In the genomic region with DNA sequence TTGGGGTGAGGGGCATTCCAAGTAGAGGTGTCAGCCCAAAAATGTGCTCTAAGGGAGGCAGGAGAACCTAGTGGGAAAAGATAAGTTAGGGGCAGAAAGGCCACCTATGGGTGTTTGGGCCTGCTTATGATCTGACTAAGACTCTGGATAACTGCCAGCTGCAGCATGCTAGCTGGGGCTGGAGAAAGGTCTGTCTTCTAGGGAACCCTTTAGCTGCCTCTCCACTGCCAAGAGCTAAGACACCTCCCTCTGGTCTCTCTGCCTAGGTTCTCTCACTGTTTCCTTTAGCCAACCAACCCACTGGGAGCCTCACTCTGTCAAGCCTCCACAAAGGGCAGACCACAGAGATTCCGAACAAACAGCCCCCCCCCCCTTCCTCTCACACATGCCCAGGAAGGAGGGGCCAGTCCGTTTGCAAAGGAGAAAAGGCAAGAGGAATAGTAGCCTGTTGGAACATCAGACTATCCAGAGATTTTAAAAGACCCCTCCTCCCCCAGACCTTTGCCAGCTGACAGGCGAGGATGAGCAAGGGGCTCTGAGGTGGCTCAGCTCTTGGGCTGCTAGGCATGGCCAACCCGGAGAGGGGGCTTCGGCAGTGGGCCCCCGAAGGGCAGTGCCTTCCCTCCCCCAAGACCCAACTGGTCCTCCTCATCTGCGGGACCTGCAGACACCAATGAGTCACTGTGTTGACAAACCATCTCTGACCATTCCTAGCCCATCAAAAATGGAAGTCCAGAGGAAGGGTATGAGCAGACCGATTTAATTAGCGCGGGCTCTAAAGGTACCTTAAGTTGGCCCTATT, we compare ENCODE assay signal across 8 mouse cellular contexts. TPM values are rescaled to one million over a fixed set of nuclear protein-coding genes. Genes with fewer than 3 reads are reported as not detected.
DNase-seq lines count a peak whose midpoint lies in the region; ATAC-seq and TF ChIP-seq lines count a peak whose summit lies in the region.

No protein-coding gene starts in this region.

- H3K27ac ChIP-seq in brown adipose tissue, adult 24 weeks (replicated peaks; ENCODE audit: low read depth, low read length) = peak overlapping the region; percentile 20
- peak overlapping the region; percentile 98 for H3K27ac ChIP-seq in forebrain, embryonic 14.5 days (ENCODE audit: low read depth, low read length)
- H3K27ac ChIP-seq in hindbrain, embryonic 10.5 days = peak overlapping the region; percentile 100
- peak overlapping the region; percentile 99 for H3K27ac ChIP-seq in limb, embryonic 13.5 days
- H3K27ac ChIP-seq in midbrain, embryonic 14.5 days (replicated peaks; ENCODE audit: low read depth, low read length) = peak overlapping the region; percentile 99

- no peak for TF ChIP-seq CTCF in G1E (IDR thresholded peaks at IDR 0.05; ENCODE audit: low read depth, low read length)

- peak overlapping the region; percentile 71; the same call in 1 of the 2 replicates for H3K4me3 ChIP-seq in G1E (ENCODE audit: low read depth, low read length)
- H3K4me3 ChIP-seq in brown adipose tissue, adult 24 weeks (ENCODE audit: insufficient read depth, low read depth, low read length) = no peak overlapping the region; the same call in 1 of the 2 replicates
- H3K4me3 ChIP-seq in forebrain, embryonic 14.5 days (ENCODE audit: low read depth, low read length) = peak overlapping the region; percentile 100
- H3K4me3 ChIP-seq in hindbrain, embryonic 10.5 days = peak overlapping the region; percentile 100
- H3K4me3 ChIP-seq in limb, embryonic 13.5 days = peak overlapping the region; percentile 95
- H3K4me3 ChIP-seq in midbrain, embryonic 14.5 days (replicated peaks; ENCODE audit: low read depth, low read length) = 0 out of 2 replicates have a peak overlapping the region, but pooled peaks have one; percentile 100

- peaks cover 62% of the 10 kb centered on the region for H3K4me1 ChIP-seq in G1E (ENCODE audit: insufficient read depth, low read depth, low read length)
- peaks cover 17% of the 10 kb centered on the region for H3K4me1 ChIP-seq in brown adipose tissue, adult 24 weeks (ENCODE audit: control insufficient read depth, insufficient read depth, insufficient read length, low read length)
- H3K4me1 ChIP-seq in forebrain, embryonic 14.5 days (ENCODE audit: control insufficient read depth, insufficient read depth, low read length) = peaks cover 26% of the 10 kb centered on the region
- peaks cover 68% of the 10 kb centered on the region for H3K4me1 ChIP-seq in hindbrain, embryonic 10.5 days (replicated peaks)
- H3K4me1 ChIP-seq in limb, embryonic 13.5 days = peaks cover 54% of the 10 kb centered on the region
- peaks cover 36% of the 10 kb centered on the region for H3K4me1 ChIP-seq in midbrain, embryonic 14.5 days (ENCODE audit: control insufficient read depth, insufficient read depth, low read length)

- 5% methylated on average over 10 of the region's 10 CpGs for WGBS in forebrain, embryonic 14.5 days
- WGBS in hindbrain, embryonic 10.5 days = 4% methylated on average over 10 of the region's 10 CpGs
- WGBS in limb, embryonic 13.5 days = 3% methylated on average over 10 of the region's 10 CpGs
- WGBS in midbrain, embryonic 14.5 days = 4% methylated on average over 10 of the region's 10 CpGs

- peak overlapping the region; percentile 54 for H3K9ac ChIP-seq in forebrain, embryonic 14.5 days (ENCODE audit: low read length)
- peak overlapping the region; percentile 48; the same call in 1 of the 2 replicates for H3K9ac ChIP-seq in limb, embryonic 13.5 days
- peak overlapping the region; percentile 45; the same call in 1 of the 2 replicates for H3K9ac ChIP-seq in midbrain, embryonic 14.5 days (replicated peaks; ENCODE audit: low read length)

- H3K4me2 ChIP-seq in forebrain, embryonic 14.5 days (ENCODE audit: low read length) = peak overlapping the region; percentile 85
- peak overlapping the region; percentile 95 for H3K4me2 ChIP-seq in limb, embryonic 13.5 days (replicated peaks)
- H3K4me2 ChIP-seq in midbrain, embryonic 14.5 days (ENCODE audit: low read length) = peak overlapping the region; percentile 96

- peak; percentile 75 for DNase-seq in G1E (ENCODE audit: low spot score)
- DNase-seq in forebrain, embryonic 14.5 days (ENCODE audit: low spot score) = peak; percentile 66
- peak; percentile 69 for DNase-seq in hindbrain, embryonic 10.5 days (ENCODE audit: low spot score)
- DNase-seq in midbrain, embryonic 14.5 days = peak; percentile 69
- DNase-seq in testis, postnatal 10 days (ENCODE audit: low spot score) = peak; percentile 68
- no peak for DNase-seq in right cerebral cortex, postnatal 25 days

- no peaks in the 10 kb centered on the region for H3K27me3 ChIP-seq in G1E (ENCODE audit: insufficient read depth, low read length)
- H3K27me3 ChIP-seq in forebrain, embryonic 14.5 days (replicated peaks; ENCODE audit: control insufficient read depth, insufficient read depth, low read length) = no peaks in the 10 kb centered on the region
- no peaks in the 10 kb centered on the region for H3K27me3 ChIP-seq in hindbrain, embryonic 10.5 days (ENCODE audit: insufficient read depth, poor library complexity, severe bottlenecking)
- no peaks in the 10 kb centered on the region for H3K27me3 ChIP-seq in limb, embryonic 13.5 days
- H3K27me3 ChIP-seq in midbrain, embryonic 14.5 days (ENCODE audit: control insufficient read depth, insufficient read depth, low read length) = no peaks in the 10 kb centered on the region

- H3K9me3 ChIP-seq in G1E (replicated peaks) = no peaks in the 10 kb centered on the region
- H3K9me3 ChIP-seq in forebrain, embryonic 14.5 days (replicated peaks; ENCODE audit: control insufficient read depth, low read length) = no peaks in the 10 kb centered on the region
- no peaks in the 10 kb centered on the region for H3K9me3 ChIP-seq in hindbrain, embryonic 10.5 days
- no peaks in the 10 kb centered on the region for H3K9me3 ChIP-seq in limb, embryonic 13.5 days
- H3K9me3 ChIP-seq in midbrain, embryonic 14.5 days (ENCODE audit: control insufficient read depth, low read length) = no peaks in the 10 kb centered on the region

- peaks cover 19% of the 10 kb centered on the region for H3K36me3 ChIP-seq in G1E (replicated peaks)
- peaks cover 8% of the 10 kb centered on the region for H3K36me3 ChIP-seq in forebrain, embryonic 14.5 days (ENCODE audit: control insufficient read depth, insufficient read depth, low read length)
- H3K36me3 ChIP-seq in hindbrain, embryonic 10.5 days = peaks cover 13% of the 10 kb centered on the region
- peaks cover 12% of the 10 kb centered on the region for H3K36me3 ChIP-seq in limb, embryonic 13.5 days
- peaks cover 9% of the 10 kb centered on the region for H3K36me3 ChIP-seq in midbrain, embryonic 14.5 days (ENCODE audit: control insufficient read depth, insufficient read depth, low read length)

- ATAC-seq in G1E (ENCODE audit: extremely low read depth, insufficient number of reproducible peaks, low FRiP score, poor library complexity, severe bottlenecking) = peak; percentile 50
- no peak for ATAC-seq in forebrain, embryonic 14.5 days
- ATAC-seq in limb, embryonic 13.5 days (ENCODE audit: low FRiP score, low read depth) = peak; percentile 12; the same call in 1 of the 2 replicates
- ATAC-seq in midbrain, embryonic 14.5 days (ENCODE audit: low FRiP score, low TSS enrichment) = no peak

RNA-seq across cellular contexts. Expression of a gene that starts 1.4 kb away (rescaled TPM):
- 232 and 311 TPM in 2 replicates for total RNA-seq in G1E (2014; fragmentation: Nextera tagmentation)
- total RNA-seq in G1E (2017) = 27.5 and 46.6 TPM in 2 replicates
- polyA plus RNA-seq in G1E (2012) = 685 and 787 TPM in 2 replicates
- 31.3 and 36.4 TPM in 2 replicates for polyA plus RNA-seq in brown adipose tissue, adult 24 weeks (2012; ENCODE audit: insufficient read depth, insufficient read length, missing spikeins)
- 118 and 127 TPM in 2 replicates for polyA plus RNA-seq in forebrain, embryonic 14.5 days (2014; fragmentation: Nextera tagmentation; extraction: Ambion mirVana)
- 140 and 180 TPM in 2 replicates for polyA plus RNA-seq in hindbrain, embryonic 10.5 days (2016; fragmentation: Nextera tagmentation; extraction: Ambion mirVana)
- 171 and 173 TPM in 2 replicates for polyA plus RNA-seq in limb, embryonic 13.5 days (2015; fragmentation: Nextera tagmentation; extraction: Ambion mirVana)
- 147 and 187 TPM in 2 replicates for polyA plus RNA-seq in midbrain, embryonic 14.5 days (2014; fragmentation: Nextera tagmentation; extraction: Ambion mirVana)

Comparison
In these comparisons a context has a peak if more than half of its experiments do, and no peak if none do; other contexts are left out.
1. ATAC-seq: peak in G1E (single experiment) and limb, embryonic 13.5 days (single experiment); none in forebrain, embryonic 14.5 days (single experiment) and midbrain, embryonic 14.5 days (single experiment).
2. H3K27ac ChIP-seq: peak in every context shown above with its lines; median percentile 100 in hindbrain, embryonic 10.5 days; 99 in limb, embryonic 13.5 days; 99 in midbrain, embryonic 14.5 days; 98 in forebrain, embryonic 14.5 days; 20 in brown adipose tissue, adult 24 weeks.
3. Peak in every context shown above with its lines, with median percentiles within 50 percentile points of each other: H3K4me2 ChIP-seq and H3K9ac ChIP-seq.